ENCODE assay signal across 27 mouse cellular contexts in the genomic region with DNA sequence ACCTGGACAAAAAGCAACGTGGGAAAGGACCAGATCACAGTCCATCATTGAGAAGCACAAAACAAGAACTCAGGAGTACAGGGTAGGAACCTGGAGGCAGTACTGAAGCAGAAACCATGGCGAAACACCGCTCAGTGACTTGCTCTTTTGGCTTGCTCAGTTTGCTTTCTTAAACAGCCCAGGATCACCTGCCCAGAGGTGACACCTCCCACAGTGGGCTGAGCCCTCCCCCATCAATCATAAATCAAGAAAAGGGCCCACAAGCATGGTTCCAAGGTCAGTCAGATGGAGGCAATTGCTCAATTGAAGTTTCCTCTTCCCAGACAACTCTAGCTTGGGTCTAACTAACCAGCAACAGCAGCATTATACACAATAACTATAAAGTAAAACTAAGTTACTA.
"Had no signal": no experiment of that assay in that cellular context is flagged by ENCODE, and none has a peak within 500 bp of the region (broad histone marks: within the 10 kb centered on the region; RNA-seq: fewer than 3 reads in every experiment).

No protein-coding gene starts in this region.

- H3K4me1 ChIP-seq: heart, embryonic 13.5 days; heart, embryonic 15.5 days; hindbrain, embryonic 10.5 days; hindbrain, embryonic 12.5 days; kidney, embryonic 15.5 days; limb, embryonic 13.5 days; limb, embryonic 15.5 days had no signal

- H3K27ac ChIP-seq: gastrocnemius, adult 2 months; heart, adult 2 months; heart, embryonic 13.5 days; heart, embryonic 15.5 days; hindbrain, embryonic 10.5 days; hindbrain, embryonic 12.5 days; hindbrain, embryonic 14.5 days; kidney, embryonic 15.5 days; kidney, postnatal 0 days; limb, embryonic 13.5 days; limb, embryonic 15.5 days; liver, embryonic 14.5 days had no signal

- DNase-seq: gastrocnemius, adult 2 months; gastrocnemius, postnatal 10 days; gastrocnemius, postnatal 25 days; heart, adult 2 months; heart, postnatal 14 days; heart, postnatal 4 days; kidney, adult 11 months; kidney, adult 2 months; kidney, adult 9 months; kidney, postnatal 14 days; kidney, postnatal 36 days; layer of hippocampus, adult 9-11 months; layer of hippocampus, postnatal 36 days; left cerebral cortex, postnatal 4 days had no signal

- H3K9me3 ChIP-seq: heart, embryonic 13.5 days; heart, embryonic 15.5 days; hindbrain, embryonic 10.5 days; hindbrain, embryonic 12.5 days; kidney, embryonic 15.5 days; limb, embryonic 13.5 days; limb, embryonic 15.5 days had no signal

- ATAC-seq: hindbrain, embryonic 16.5 days; inflammation-experienced regulatory T-cells, adult 6 months had no signal

- H3K36me3 ChIP-seq: heart, embryonic 13.5 days; heart, embryonic 15.5 days; hindbrain, embryonic 10.5 days; hindbrain, embryonic 12.5 days; kidney, embryonic 15.5 days; limb, embryonic 13.5 days; limb, embryonic 15.5 days had no signal

- H3K4me3 ChIP-seq: gastrocnemius, adult 2 months; heart, adult 2 months; heart, embryonic 13.5 days; heart, embryonic 15.5 days; hindbrain, embryonic 10.5 days; hindbrain, embryonic 12.5 days; kidney, embryonic 15.5 days; limb, embryonic 13.5 days; limb, embryonic 15.5 days had no signal

- H3K4me2 ChIP-seq: heart, embryonic 11.5 days; heart, embryonic 13.5 days; heart, embryonic 15.5 days; hindbrain, embryonic 12.5 days; hindbrain, embryonic 14.5 days; kidney, embryonic 15.5 days; limb, embryonic 13.5 days; limb, embryonic 15.5 days had no signal

- H3K27me3 ChIP-seq: heart, embryonic 13.5 days; heart, embryonic 15.5 days; hindbrain, embryonic 12.5 days; kidney, embryonic 15.5 days; limb, embryonic 13.5 days; limb, embryonic 15.5 days had no signal

- H3K9ac ChIP-seq: heart, embryonic 13.5 days; heart, embryonic 15.5 days; hindbrain, embryonic 12.5 days; hindbrain, embryonic 14.5 days; kidney, embryonic 15.5 days; limb, embryonic 13.5 days; limb, embryonic 15.5 days; liver, embryonic 14.5 days had no signal
